Mouse (Mus musculus) CH12.LX (cell line): ENCODE data around the gene Git2. TPM values are rescaled to one million over a fixed set of nuclear protein-coding genes. Genes with fewer than 3 reads are reported as not detected.

Experiments
- DNase-seq: peaks from one replicate; pipeline ENCODE4 v3.0.0-alpha.2; 2013; ENCODE audit errors: extremely low read depth
- H3K27ac ChIP-seq: 2 replicates; pipeline ENCODE4 v1.5.1; 2012; ENCODE audit warnings: low read depth, mild to moderate bottlenecking, control low read depth, moderate library complexity; ENCODE audit not compliant: insufficient read depth
- H3K27me3 ChIP-seq: replicated peaks from 2 replicates; pipeline ENCODE3; 2012; ENCODE audit warnings: inconsistent platforms
- H3K36me3 ChIP-seq, 2 experiments: replicated peaks in 1 of 2; 2 replicates each; pipeline versions ENCODE3 to v1.6.1; 2012; ENCODE audit warnings: inconsistent platforms in 1 of 2, low read length in 1 of 2, mild to moderate bottlenecking in 1 of 2, mixed read lengths in 1 of 2, moderate library complexity in 1 of 2; ENCODE audit not compliant: control insufficient read depth in 1 of 2, insufficient read depth in 1 of 2
- H3K4me1 ChIP-seq, 2 experiments: 2 replicates each; pipeline ENCODE4 v1.6.1; 2012; ENCODE audit warnings: inconsistent platforms in 1 of 2, moderate library complexity in 1 of 2; ENCODE audit not compliant: insufficient read depth in 2 of 2, control insufficient read depth in 1 of 2
- H3K4me2 ChIP-seq: 2 replicates; pipeline ENCODE4 v1.6.1; 2012; ENCODE audit warnings: low read depth, mild to moderate bottlenecking, control low read depth; ENCODE audit not compliant: poor library complexity, insufficient read depth, severe bottlenecking
- H3K4me3 ChIP-seq, 3 experiments: fragments of 150-350 bp in 1 of 3; sonication (generic) in 1 of 3; replicated peaks in 1 of 3; 2 replicates each; pipeline versions ENCODE3 to v1.5.1; 2011 to 2012; ENCODE audit warnings: low read depth in 2 of 3, low read length in 2 of 3, mild to moderate bottlenecking in 2 of 3, moderate library complexity in 2 of 3, control low read depth in 1 of 3, improper control_type of control experiment in 1 of 3, inconsistent platforms in 1 of 3, mixed read lengths in 1 of 3; ENCODE audit not compliant: poor library complexity in 1 of 3
- H3K79me2 ChIP-seq: replicated peaks from 2 replicates; pipeline ENCODE4 v1.6.1; 2012; ENCODE audit warnings: mild to moderate bottlenecking, moderate library complexity; ENCODE audit not compliant: control insufficient read depth, poor library complexity, insufficient read depth, severe bottlenecking; ENCODE audit errors: extremely low read depth
- H3K9ac ChIP-seq: 2 replicates; pipeline ENCODE4 v1.6.1; 2012; ENCODE audit warnings: low read depth, mild to moderate bottlenecking, control low read depth, moderate library complexity; ENCODE audit not compliant: insufficient read depth
- H3K9me3 ChIP-seq: replicated peaks from 2 replicates; pipeline ENCODE3; 2012; ENCODE audit warnings: low read length, inconsistent platforms, mixed read lengths
- BHLHE40 ChIP-seq: IDR thresholded peaks from 2 replicates; pipeline ENCODE4 v1.6.1; 2011; ENCODE audit warnings: mild to moderate bottlenecking, low read depth, low read length, improper control_type of control experiment
- E2F4 ChIP-seq: IDR thresholded peaks from 2 replicates; pipeline ENCODE4 v1.6.1; 2011; ENCODE audit warnings: low read depth, low read length, improper control_type of control experiment; ENCODE audit not compliant: insufficient replicate concordance
- EP300 ChIP-seq: IDR thresholded peaks from 2 replicates; pipeline ENCODE4 v1.6.1; 2011; ENCODE audit warnings: low read length, improper control_type of control experiment
- GABPA ChIP-seq: IDR thresholded peaks from 2 replicates; pipeline ENCODE4 v1.6.1; 2012; ENCODE audit warnings: low read depth, low read length, improper control_type of control experiment, inconsistent platforms; ENCODE audit not compliant: insufficient replicate concordance
- MAFK ChIP-seq: IDR thresholded peaks from 2 replicates; pipeline ENCODE4 v1.6.1; 2011; ENCODE audit warnings: low read length, improper control_type of control experiment; ENCODE audit not compliant: insufficient replicate concordance
- MAX ChIP-seq: IDR thresholded peaks from 2 replicates; pipeline ENCODE4 v1.6.1; 2011; ENCODE audit warnings: low read length, improper control_type of control experiment
- MXI1 ChIP-seq: IDR thresholded peaks from 2 replicates; pipeline ENCODE4 v1.6.1; 2011; ENCODE audit warnings: mild to moderate bottlenecking, low read depth, low read length, improper control_type of control experiment
- NRF1 ChIP-seq: IDR thresholded peaks from 2 replicates; pipeline ENCODE4 v1.6.1; 2014; ENCODE audit warnings: low read depth, mild to moderate bottlenecking, inconsistent platforms, low read length, improper control_type of control experiment, moderate library complexity
- POLR2AphosphoS2 ChIP-seq: IDR thresholded peaks from 2 replicates; pipeline ENCODE4 v1.6.1; 2011; ENCODE audit warnings: low read depth, low read length, improper control_type of control experiment
- RAD21 ChIP-seq: IDR thresholded peaks from 2 replicates; pipeline ENCODE4 v1.6.1; 2011; ENCODE audit warnings: low read depth, mild to moderate bottlenecking, low read length, improper control_type of control experiment, moderate library complexity
- RCOR1 ChIP-seq: conservative IDR thresholded peaks from 2 replicates; pipeline ENCODE4 v1.6.1; 2012; ENCODE audit warnings: low read depth, mild to moderate bottlenecking, inconsistent platforms, low read length, improper control_type of control experiment
- SMC3 ChIP-seq: IDR thresholded peaks from 2 replicates; pipeline ENCODE4 v1.6.1; 2011; ENCODE audit warnings: low read depth, low read length, improper control_type of control experiment
- TBP ChIP-seq: conservative IDR thresholded peaks from 2 replicates; pipeline ENCODE4 v1.6.1; 2011; ENCODE audit warnings: low read depth, low read length, improper control_type of control experiment
- TCF12 ChIP-seq: IDR thresholded peaks from 2 replicates; pipeline ENCODE4 v1.6.1; 2014; ENCODE audit warnings: low read depth, mild to moderate bottlenecking, inconsistent platforms, low read length, improper control_type of control experiment
- USF2 ChIP-seq: conservative IDR thresholded peaks from 2 replicates; pipeline ENCODE4 v1.6.1; 2011; ENCODE audit warnings: low read depth, low read length, improper control_type of control experiment
- ZC3H11A ChIP-seq: IDR thresholded peaks from 2 replicates; pipeline ENCODE4 v1.6.1; 2012; ENCODE audit warnings: low read depth, mild to moderate bottlenecking, inconsistent platforms, low read length, improper control_type of control experiment
- ZMIZ1 ChIP-seq: IDR thresholded peaks from 2 replicates; pipeline ENCODE4 v1.6.1; 2012; ENCODE audit warnings: low read depth, mild to moderate bottlenecking, inconsistent platforms, low read length, improper control_type of control experiment
- ZNF384 ChIP-seq: IDR thresholded peaks from 2 replicates; pipeline ENCODE4 v1.6.1; 2012; ENCODE audit warnings: low read depth, low read length, improper control_type of control experiment, inconsistent platforms
- dilution Hi-C: fragments of 300-500 bp; cut with MboI; formaldehyde crosslinking; loops from 2 replicates; pipeline ENCODE4 v1.14.3; 2020; ENCODE audit warnings: low sequenced_read_pairs; ENCODE audit not compliant: extremely low pct_unique_long_range_greater_than_20kb, extremely low pct_ligation_motif_present
- in situ Hi-C: fragments of 300-500 bp; cut with MboI; formaldehyde crosslinking; loops from 3 replicates; pipeline ENCODE4 v1.14.3; 2019; ENCODE audit warnings: low sequenced_read_pairs, low pct_ligation_motif_present, low pct_unique_long_range_greater_than_20kb, mixed read lengths
- polyA plus RNA-seq: library from polyadenylated mRNA; unstranded; fragments of >175 nt; gene quantifications from 2 replicates; pipeline ENCODE4 v1.2.1, GENCODE M21; 2012; ENCODE audit warnings: low read depth; ENCODE audit not compliant: insufficient read length
- total RNA-seq, 2 experiments: library from RNA; depleted of rRNA; stranded (reverse); fragments of 300-350 nt in 1 of 2; fragments of >200 nt in 1 of 2; gene quantifications; 2 replicates each; pipeline ENCODE4 v1.2.3; 2012 to 2014

The Git2 gene
- total and polyA plus RNA-seq, 3 experiments: 12.3 to 29.4 (median 22.1) TPM

DNA sequence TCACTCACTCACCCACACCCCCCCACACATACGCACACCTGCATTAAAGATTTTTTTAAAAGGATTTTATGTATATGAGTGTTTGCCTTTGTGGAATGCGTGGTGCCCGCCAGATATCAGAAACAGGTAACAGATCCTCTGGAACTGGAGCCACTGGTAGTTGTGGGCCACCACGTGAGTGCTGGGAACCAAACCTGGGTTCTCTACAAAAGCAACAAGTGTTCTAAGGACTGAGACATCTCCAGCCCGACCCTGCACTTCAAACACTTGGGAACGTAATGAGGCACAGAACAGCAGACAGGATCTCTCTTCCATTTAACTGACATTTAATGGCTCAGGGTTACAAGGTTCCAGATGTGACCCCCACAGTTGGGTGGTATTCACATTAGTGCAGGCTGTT lies 32.6 kb upstream of the Git2 start:
- H3K27me3 ChIP-seq: no peaks in the 10 kb centered on the region
- H3K9me3 ChIP-seq: no peaks in the 10 kb centered on the region
- TF ChIP-seq POLR2AphosphoS2 (no peak), EP300 (no peak), E2F4 (no peak), ZMIZ1 (no peak), TBP (no peak), USF2 (no peak), MXI1 (no peak), BHLHE40 (no peak), NRF1 (no peak), MAFK (no peak), GABPA (no peak), TCF12 (no peak), RAD21 (no peak), MAX (no peak), ZC3H11A (no peak), RCOR1 (no peak), ZNF384 (no peak), SMC3 (no peak)
- H3K36me3 ChIP-seq: peaks cover 38 to 81% of the 10 kb centered on the region in 2 experiments
- H3K4me2 ChIP-seq: no peak overlapping the region
- H3K4me1 ChIP-seq: peaks cover 5 to 13% of the 10 kb centered on the region in 2 experiments; a peak in 3 of 4 replicates
- in situ Hi-C loops: no loop called here
- no peak overlapping the region for H3K27ac ChIP-seq
- no peak for DNase-seq
- H3K4me3 ChIP-seq: no peak overlapping the region
- dilution Hi-C loops: no loop called here
- 0 out of 2 replicates have a peak, but pooled peaks cover 2% of the 10 kb centered on the region for H3K79me2 ChIP-seq
- no peak overlapping the region for H3K9ac ChIP-seq

GRCm38 (mm10) chr5:114807468-114807867 lies 32.2 kb upstream of the Git2 start:
- in situ Hi-C loops (no loop called here), dilution Hi-C loops (no loop called here)
- no peak overlapping the region for H3K9ac ChIP-seq
- no peak overlapping the region for H3K4me2 ChIP-seq
- 0 out of 2 replicates have a peak, but pooled peaks cover 2% of the 10 kb centered on the region for H3K79me2 ChIP-seq
- H3K9me3 ChIP-seq: no peaks in the 10 kb centered on the region
- H3K4me1 ChIP-seq: peaks cover 5 to 13% of the 10 kb centered on the region in 2 experiments; a peak in 3 of 4 replicates
- DNase-seq: no peak
- H3K27me3 ChIP-seq: no peaks in the 10 kb centered on the region
- H3K27ac ChIP-seq: no peak overlapping the region
- no peak for TF ChIP-seq RAD21
- no peak overlapping the region for H3K4me3 ChIP-seq
- H3K36me3 ChIP-seq: peaks cover 39 to 86% of the 10 kb centered on the region in 2 experiments
